Mouse (Mus musculus): Measurements from ENCODE around the gene Cd72. TPM values are rescaled to one million over a fixed set of nuclear protein-coding genes. Genes with fewer than 3 reads are reported as not detected.
A peak's percentile ranks its signal among the peaks of the same experiment; 100 is the strongest.

Gene Cd72
- polyA plus RNA-seq, 1 experiment from 2014 or later = 8.8 TPM

DNA sequence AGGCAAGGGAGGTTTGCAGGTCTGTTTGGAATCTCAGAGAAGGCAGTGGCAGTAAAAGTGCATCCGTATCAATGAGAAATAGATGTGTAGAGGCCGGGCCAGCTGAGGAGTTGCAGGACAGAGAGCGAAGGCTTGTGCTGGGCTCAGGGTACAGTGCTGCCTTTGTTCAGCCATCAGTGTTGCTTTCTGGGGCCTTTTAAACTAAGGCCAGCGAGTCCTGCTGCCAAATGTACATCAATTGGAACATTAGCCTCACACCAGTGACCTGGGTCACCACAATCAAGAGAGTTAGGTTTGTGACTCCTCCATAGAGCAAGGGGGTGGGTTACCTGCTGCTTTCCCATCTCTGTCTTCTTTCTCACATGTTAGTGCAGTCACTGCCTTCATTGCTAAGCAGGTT is 56.4 kb downstream of the Cd72 start:
- H3K4me2 ChIP-seq (ENCODE audit: low read length) = no peak overlapping the region
- WGBS = 59% methylated on average over 4 of the region's 4 CpGs
- H3K4me3 ChIP-seq (ENCODE audit: low read depth, low read length) = no peak overlapping the region
- 0 out of 2 replicates have a peak, but pooled peaks cover 3% of the 10 kb centered on the region for H3K36me3 ChIP-seq (ENCODE audit: control insufficient read depth, insufficient read depth, low read length)
- H3K27me3 ChIP-seq (replicated peaks; ENCODE audit: control insufficient read depth, insufficient read depth, low read length) = no peaks in the 10 kb centered on the region
- DNase-seq (ENCODE audit: low spot score) (no peak), ATAC-seq (no peak)
- H3K27ac ChIP-seq (ENCODE audit: low read depth, low read length) = no peak overlapping the region
- H3K9ac ChIP-seq (ENCODE audit: low read length) = 0 out of 2 replicates have a peak overlapping the region, but pooled peaks have one; percentile 13
- no peaks in the 10 kb centered on the region for H3K9me3 ChIP-seq (replicated peaks; ENCODE audit: control insufficient read depth, low read length)
- peaks cover 6% of the 10 kb centered on the region; the same call in 1 of the 2 replicates for H3K4me1 ChIP-seq (ENCODE audit: control insufficient read depth, insufficient read depth, low read length)

Other genes starting within 250 kb of the Cd72 start
- gene Atp8b5, start 187.5 kb downstream of the Cd72 start, polyA plus RNA-seq (2014; fragmentation: Nextera tagmentation; extraction: Ambion mirVana) = 0.46 and 0.79 TPM in 2 replicates
- gene Rusc2, start 72.6 kb downstream of the Cd72 start, polyA plus RNA-seq (2014; fragmentation: Nextera tagmentation; extraction: Ambion mirVana) = 47.8 and 58.4 TPM in 2 replicates
- 0.29 and 0.73 TPM in 2 replicates for gene Fam166b, start 25.5 kb downstream of the Cd72 start, polyA plus RNA-seq (2014; fragmentation: Nextera tagmentation; extraction: Ambion mirVana)
- gene Tesk1, start 12.7 kb downstream of the Cd72 start, polyA plus RNA-seq (2014; fragmentation: Nextera tagmentation; extraction: Ambion mirVana) = 10.2 and 12.1 TPM in 2 replicates
- not detected in 2 replicates for gene Sit1, start 29.1 kb upstream of the Cd72 start, polyA plus RNA-seq (2014; fragmentation: Nextera tagmentation; extraction: Ambion mirVana)
- 68.7 and 69.1 TPM in 2 replicates for gene Ccdc107, start 38.3 kb upstream of the Cd72 start, polyA plus RNA-seq (2014; fragmentation: Nextera tagmentation; extraction: Ambion mirVana)
- 14.0 and 15.9 TPM in 2 replicates for gene Arhgef39, start 45.1 kb upstream of the Cd72 start, polyA plus RNA-seq (2014; fragmentation: Nextera tagmentation; extraction: Ambion mirVana)
- gene Car9, start 52.3 kb upstream of the Cd72 start, polyA plus RNA-seq (2014; fragmentation: Nextera tagmentation; extraction: Ambion mirVana) = 0.22 TPM in 1 of 2 replicates, not detected in the other
- gene Tpm2, start 69.1 kb upstream of the Cd72 start, polyA plus RNA-seq (2014; fragmentation: Nextera tagmentation; extraction: Ambion mirVana) = 10.7 and 13.4 TPM in 2 replicates
- gene Creb3, start 107.7 kb upstream of the Cd72 start, polyA plus RNA-seq (2014; fragmentation: Nextera tagmentation; extraction: Ambion mirVana) = 88.3 and 88.4 TPM in 2 replicates
- 50.1 and 50.4 TPM in 2 replicates for gene Tln1, start 108.1 kb upstream of the Cd72 start, polyA plus RNA-seq (2014; fragmentation: Nextera tagmentation; extraction: Ambion mirVana)
- gene Rgp1, start 124.1 kb upstream of the Cd72 start, polyA plus RNA-seq (2014; fragmentation: Nextera tagmentation; extraction: Ambion mirVana) = 10.4 and 22.2 TPM in 2 replicates
- gene Gba2, start 124.2 kb upstream of the Cd72 start, polyA plus RNA-seq (2014; fragmentation: Nextera tagmentation; extraction: Ambion mirVana) = 39.2 and 42.3 TPM in 2 replicates
- 0.37 TPM in 1 of 2 replicates, not detected in the other for gene Msmp, start 129.9 kb upstream of the Cd72 start, polyA plus RNA-seq (2014; fragmentation: Nextera tagmentation; extraction: Ambion mirVana)
- 10.7 and 11.2 TPM in 2 replicates for gene Npr2, start 177.3 kb upstream of the Cd72 start, polyA plus RNA-seq (2014; fragmentation: Nextera tagmentation; extraction: Ambion mirVana)
- gene Spag8, start 199.0 kb upstream of the Cd72 start, polyA plus RNA-seq (2014; fragmentation: Nextera tagmentation; extraction: Ambion mirVana) = 4.2 and 5.7 TPM in 2 replicates
- 67.0 and 82.7 TPM in 2 replicates for gene Hint2, start 201.8 kb upstream of the Cd72 start, polyA plus RNA-seq (2014; fragmentation: Nextera tagmentation; extraction: Ambion mirVana)
- 5.6 and 7.3 TPM in 2 replicates for gene Tmem8b, start 214.3 kb upstream of the Cd72 start, polyA plus RNA-seq (2014; fragmentation: Nextera tagmentation; extraction: Ambion mirVana)
- 2.1 and 2.2 TPM in 2 replicates for gene Fam221b, start 214.5 kb upstream of the Cd72 start, polyA plus RNA-seq (2014; fragmentation: Nextera tagmentation; extraction: Ambion mirVana)
- not detected in 2 replicates for gene Olfr70, start 246.2 kb upstream of the Cd72 start, polyA plus RNA-seq (2014; fragmentation: Nextera tagmentation; extraction: Ambion mirVana)

Data from forebrain, embryonic 14.5 days (tissue).